Mouse (Mus musculus) thymus, adult 2 months (tissue): ENCODE data around the gene Fbxl15.

ENCODE experiments used
- CTCF ChIP-seq: fragments of 200-500 bp; IDR thresholded peaks from 2 replicates; pipeline ENCODE4 v1.5.1; 2012; ENCODE audit warnings: mild to moderate bottlenecking, control low read depth, low read length, moderate library complexity, borderline replicate concordance; ENCODE audit not compliant: control insufficient read depth, poor library complexity, insufficient read depth; ENCODE audit errors: extremely low read depth
- POLR2A ChIP-seq: fragments of 200-500 bp; IDR thresholded peaks from 2 replicates; pipeline ENCODE4 v1.6.1; 2012; ENCODE audit warnings: mild to moderate bottlenecking, low read length, control low read depth, moderate library complexity; ENCODE audit not compliant: control insufficient read depth, poor library complexity, insufficient read depth; ENCODE audit errors: extremely low read depth

- TF ChIP-seq POLR2A (no peak), CTCF (no peak)
These were observed 27.5 kb upstream of the Fbxl15 start for GRCm38 (mm10) chr19:46300294-46301045.
